Mouse (Mus musculus) neural tube, embryonic 15.5 days (tissue): ENCODE measurements around the gene Gpr108. TPM values are rescaled to one million over a fixed set of nuclear protein-coding genes. Genes with fewer than 3 reads are reported as not detected.

Experiments used
- ATAC-seq: fragments of 200-750 bp; cut with Nextera tagmentation; 2 replicates; pipeline ENCODE4 v1.8.0; 2017; ENCODE audit warnings: mild to moderate bottlenecking, moderate TSS enrichment, moderate library complexity; ENCODE audit not compliant: low FRiP score
- H3K27ac ChIP-seq: fragments of 300-500 bp; sonication (generic); replicated peaks from 2 replicates; pipeline ENCODE4 v1.5.1; 2015; ENCODE audit warnings: mild to moderate bottlenecking, inconsistent platforms
- H3K27me3 ChIP-seq: fragments of 300-500 bp; sonication (generic); replicated peaks from 2 replicates; pipeline ENCODE4 v1.6.1; 2015; ENCODE audit warnings: inconsistent platforms
- H3K36me3 ChIP-seq: fragments of 300-500 bp; sonication (generic); 2 replicates; pipeline ENCODE4 v1.6.1; 2015; ENCODE audit warnings: inconsistent platforms
- H3K4me1 ChIP-seq: fragments of 300-500 bp; sonication (generic); 2 replicates; pipeline ENCODE4 v1.6.1; 2015; ENCODE audit warnings: inconsistent platforms
- H3K4me2 ChIP-seq: fragments of 300-500 bp; sonication (generic); 2 replicates; pipeline ENCODE4 v1.6.1; 2015; ENCODE audit warnings: inconsistent platforms, mild to moderate bottlenecking, moderate library complexity
- H3K4me3 ChIP-seq: fragments of 300-500 bp; sonication (generic); replicated peaks from 2 replicates; pipeline ENCODE4 v1.5.1; 2015; ENCODE audit warnings: mild to moderate bottlenecking, inconsistent platforms
- H3K9ac ChIP-seq: fragments of 300-500 bp; sonication (generic); replicated peaks from 2 replicates; pipeline ENCODE4 v1.6.1; 2015; ENCODE audit warnings: mild to moderate bottlenecking, inconsistent platforms
- H3K9me3 ChIP-seq: fragments of 300-500 bp; sonication (generic); replicated peaks from 2 replicates; pipeline ENCODE4 v1.6.1; 2016; ENCODE audit warnings: inconsistent platforms
- WGBS: fragments of 180-500 bp; shearing (Covaris S2); methylation state at CpG from one replicate; pipeline ENCODE4 v1.1.7; 2015; ENCODE audit warnings: mixed read lengths; 5-methylcytosine and 5-hydroxymethylcytosine counted together
- polyA plus RNA-seq: library from polyadenylated mRNA; unstranded; fragments of >200 nt; fragmentation: Nextera tagmentation; extraction: Ambion mirVana; gene quantifications from 2 replicates; pipeline ENCODE4 v1.2.1, GENCODE M21; 2015

The Gpr108 gene
- 23.3 and 27.6 TPM in 2 replicates for polyA plus RNA-seq

DNA sequence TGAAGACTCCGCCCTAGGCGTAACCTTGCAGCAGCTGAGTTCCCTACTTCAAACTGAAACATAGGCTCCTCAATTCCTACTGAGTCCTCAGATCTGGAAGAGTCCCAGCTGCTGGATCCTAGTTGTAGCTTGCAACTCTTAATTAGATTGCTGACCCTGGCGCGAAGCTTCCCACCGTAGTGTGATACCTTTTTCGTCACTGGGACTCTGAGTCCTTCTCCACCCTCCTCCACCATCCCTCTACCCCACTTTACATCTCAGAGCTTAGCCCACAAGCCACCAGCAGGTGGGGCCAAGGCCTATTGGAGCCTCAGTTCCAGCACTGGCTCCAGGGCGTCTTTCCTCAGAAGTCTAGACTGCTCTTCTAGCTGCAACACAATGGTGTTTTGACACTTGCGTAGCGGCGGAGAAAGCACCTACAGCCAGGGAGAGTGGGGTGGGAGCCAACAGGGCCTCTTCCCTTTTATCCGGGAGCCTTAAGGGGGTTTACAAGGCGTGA is at the start of gene Gpr108:
Gene Gpr108, minus strand, starts transcription at position 246 of the 499 bp plus-strand sequence.
- Histone ChIP-seq H3K4me3 (peak within 1 kb of the TSS; percentile 74), H3K4me1 (peaks cover 43% of the 10 kb centered on the region), H3K9me3 (no peaks in the 10 kb centered on the region), H3K27me3 (no peaks in the 10 kb centered on the region), H3K4me2 (peak within 1 kb of the TSS; percentile 97), H3K36me3 (no peaks in the 10 kb centered on the region; the same call in 1 of the 2 replicates), H3K27ac (peak within 1 kb of the TSS; percentile 99), H3K9ac (peak within 1 kb of the TSS; percentile 77)
- under 1% methylated on average over 12 of the region's 12 CpGs for WGBS
- peak; percentile 80 for ATAC-seq

- H3K36me3 ChIP-seq = no peaks in the 10 kb centered on the region
- 90% methylated on average over 12 of the region's 12 CpGs for WGBS
- no peaks in the 10 kb centered on the region for H3K9me3 ChIP-seq
- H3K27ac ChIP-seq = no peak overlapping the region
- no peaks in the 10 kb centered on the region for H3K4me1 ChIP-seq
- H3K4me2 ChIP-seq = no peak overlapping the region
- ATAC-seq = no peak
- no peak overlapping the region for H3K4me3 ChIP-seq
- no peak overlapping the region for H3K9ac ChIP-seq
- no peaks in the 10 kb centered on the region for H3K27me3 ChIP-seq
Observed at GRCm38 (mm10) chr17:57297040-57297439, 48.8 kb upstream of the Gpr108 start.

DNA sequence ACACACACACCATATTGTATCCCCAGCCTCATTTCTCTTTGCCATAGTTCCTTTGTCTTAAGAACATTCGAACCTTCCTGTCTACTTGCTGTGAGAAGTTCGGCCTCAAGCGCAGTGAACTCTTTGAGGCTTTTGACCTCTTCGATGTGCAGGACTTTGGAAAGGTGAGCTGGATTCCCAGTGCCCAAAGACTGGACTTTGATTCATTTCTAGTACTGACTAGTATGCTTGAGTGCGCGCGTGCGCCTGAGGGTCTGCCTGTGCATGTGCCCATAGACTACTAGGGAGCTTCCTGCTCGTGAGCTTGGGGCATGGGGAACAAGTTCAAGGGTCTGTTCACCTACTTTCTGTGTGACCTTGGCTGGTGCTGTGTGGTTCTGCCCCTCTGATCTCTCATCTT is 47.7 kb upstream of the Gpr108 start:
- Histone ChIP-seq H3K4me2 (no peak overlapping the region), H3K4me1 (no peaks in the 10 kb centered on the region), H3K27me3 (no peaks in the 10 kb centered on the region), H3K4me3 (no peak overlapping the region), H3K9ac (no peak overlapping the region), H3K9me3 (no peaks in the 10 kb centered on the region), H3K36me3 (no peaks in the 10 kb centered on the region), H3K27ac (no peak overlapping the region)
- no peak for ATAC-seq
- WGBS = 94% methylated on average over 9 of the region's 9 CpGs

DNA sequence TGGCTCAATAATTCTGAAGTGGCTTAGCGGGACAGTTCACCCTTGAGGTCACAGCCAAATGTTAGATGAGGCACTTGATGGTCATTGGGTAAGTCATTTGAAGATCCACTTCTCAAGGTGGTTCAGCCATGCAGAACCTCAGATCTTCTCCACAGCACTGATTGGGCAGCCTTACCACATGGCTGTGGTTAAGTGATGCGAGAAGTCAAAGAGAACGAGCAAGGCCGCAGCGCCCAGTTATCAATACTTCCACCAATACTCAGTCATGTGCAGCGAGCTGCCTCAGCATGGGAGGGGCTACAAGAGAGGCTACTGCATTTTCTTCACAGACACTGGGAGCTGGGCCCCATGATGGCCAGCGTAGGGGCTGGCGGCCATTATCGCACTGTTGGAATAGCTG is 44.7 kb upstream of the Gpr108 start:
- Histone ChIP-seq H3K36me3 (no peaks in the 10 kb centered on the region), H3K27me3 (no peaks in the 10 kb centered on the region), H3K9me3 (no peaks in the 10 kb centered on the region), H3K4me2 (no peak overlapping the region), H3K4me3 (no peak overlapping the region), H3K9ac (no peak overlapping the region), H3K4me1 (no peaks in the 10 kb centered on the region), H3K27ac (no peak overlapping the region)
- no peak for ATAC-seq
- 94% methylated on average over 9 of the region's 9 CpGs for WGBS

GRCm38 (mm10) chr17:57292302-57292701 is 44.1 kb upstream of the Gpr108 start:
- Histone ChIP-seq H3K4me3 (no peak overlapping the region), H3K27ac (no peak overlapping the region), H3K27me3 (no peaks in the 10 kb centered on the region), H3K4me1 (no peaks in the 10 kb centered on the region), H3K9me3 (no peaks in the 10 kb centered on the region), H3K9ac (no peak overlapping the region), H3K36me3 (no peaks in the 10 kb centered on the region), H3K4me2 (no peak overlapping the region)
- no peak for ATAC-seq
- WGBS = 87% methylated on average over 2 of the region's 2 CpGs

DNA sequence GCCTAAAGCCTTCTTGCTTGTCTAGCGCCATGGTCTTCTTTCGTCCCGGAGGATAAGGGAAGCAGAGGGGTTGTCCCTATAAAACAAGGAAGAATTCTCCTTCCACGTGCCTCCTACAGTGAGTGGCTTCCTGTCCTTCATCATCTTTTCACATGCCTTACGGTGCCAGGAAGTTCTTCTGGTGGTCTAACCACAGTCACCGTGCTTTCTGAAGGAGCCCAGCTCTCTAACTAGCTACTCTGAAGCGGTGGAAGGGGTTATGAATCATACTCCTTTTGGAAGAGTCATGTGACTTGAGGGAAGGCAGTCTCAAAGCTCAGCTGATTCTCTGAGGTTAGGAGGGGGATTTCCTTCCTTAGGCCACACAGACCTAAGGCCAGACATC is 42.4 kb upstream of the Gpr108 start:
- Histone ChIP-seq H3K4me3 (no peak overlapping the region), H3K4me1 (no peaks in the 10 kb centered on the region), H3K27me3 (no peaks in the 10 kb centered on the region), H3K9ac (no peak overlapping the region), H3K4me2 (no peak overlapping the region), H3K27ac (no peak overlapping the region), H3K9me3 (no peaks in the 10 kb centered on the region), H3K36me3 (no peaks in the 10 kb centered on the region)
- 84% methylated on average over 7 of the region's 7 CpGs for WGBS
- ATAC-seq = no peak

GRCm38 (mm10) chr17:57290001-57290670 is 41.9 kb upstream of the Gpr108 start:
- H3K9me3 ChIP-seq = no peaks in the 10 kb centered on the region
- H3K36me3 ChIP-seq = no peaks in the 10 kb centered on the region
- ATAC-seq = no peak
- no peak overlapping the region for H3K4me2 ChIP-seq
- H3K27me3 ChIP-seq = no peaks in the 10 kb centered on the region
- 91% methylated on average over 9 of the region's 9 CpGs for WGBS
- H3K4me3 ChIP-seq = no peak overlapping the region
- no peak overlapping the region for H3K9ac ChIP-seq
- H3K4me1 ChIP-seq = no peaks in the 10 kb centered on the region
- no peak overlapping the region for H3K27ac ChIP-seq

- WGBS = 90% methylated on average over 5 of the region's 5 CpGs
- Histone ChIP-seq H3K4me3 (no peak overlapping the region), H3K27ac (no peak overlapping the region), H3K9ac (no peak overlapping the region), H3K4me2 (no peak overlapping the region), H3K9me3 (no peaks in the 10 kb centered on the region), H3K36me3 (no peaks in the 10 kb centered on the region), H3K4me1 (no peaks in the 10 kb centered on the region), H3K27me3 (no peaks in the 10 kb centered on the region)
- ATAC-seq = no peak
Observed at GRCm38 (mm10) chr17:57289252-57289651, 41.0 kb upstream of the Gpr108 start.

GRCm38 (mm10) chr17:57286718-57287355 is 38.6 kb upstream of the Gpr108 start:
- H3K4me2 ChIP-seq = no peak overlapping the region
- no peaks in the 10 kb centered on the region for H3K4me1 ChIP-seq
- H3K27ac ChIP-seq = no peak overlapping the region
- ATAC-seq = no peak
- H3K9ac ChIP-seq = no peak overlapping the region
- H3K36me3 ChIP-seq = no peaks in the 10 kb centered on the region
- H3K9me3 ChIP-seq = no peaks in the 10 kb centered on the region
- no peak overlapping the region for H3K4me3 ChIP-seq
- no peaks in the 10 kb centered on the region for H3K27me3 ChIP-seq
- WGBS = 71% methylated on average over 8 of the region's 8 CpGs

GRCm38 (mm10) chr17:57285077-57285476 is 36.8 kb upstream of the Gpr108 start:
- H3K4me3 ChIP-seq = no peak overlapping the region
- no peak for ATAC-seq
- H3K27ac ChIP-seq = no peak overlapping the region
- 65% methylated on average over 2 of the region's 2 CpGs for WGBS
- H3K9ac ChIP-seq = no peak overlapping the region
- no peak overlapping the region for H3K4me2 ChIP-seq
- H3K9me3 ChIP-seq = no peaks in the 10 kb centered on the region
- no peaks in the 10 kb centered on the region for H3K27me3 ChIP-seq
- no peaks in the 10 kb centered on the region for H3K4me1 ChIP-seq
- no peaks in the 10 kb centered on the region for H3K36me3 ChIP-seq

GRCm38 (mm10) chr17:57283906-57284305 is 35.7 kb upstream of the Gpr108 start:
- WGBS = 78% methylated on average over 5 of the region's 5 CpGs
- no peak for ATAC-seq
- Histone ChIP-seq H3K4me3 (no peak overlapping the region), H3K36me3 (no peaks in the 10 kb centered on the region), H3K27ac (no peak overlapping the region), H3K4me2 (no peak overlapping the region), H3K9ac (no peak overlapping the region), H3K27me3 (no peaks in the 10 kb centered on the region; the same call in 1 of the 2 replicates), H3K4me1 (no peaks in the 10 kb centered on the region), H3K9me3 (no peaks in the 10 kb centered on the region)

GRCm38 (mm10) chr17:57280411-57280810 is 32.2 kb upstream of the Gpr108 start:
- no peak for ATAC-seq
- Histone ChIP-seq H3K4me3 (no peak overlapping the region), H3K9ac (no peak overlapping the region), H3K9me3 (no peaks in the 10 kb centered on the region), H3K4me2 (no peak overlapping the region), H3K27me3 (peaks cover 5% of the 10 kb centered on the region; the same call in 1 of the 2 replicates), H3K4me1 (peaks cover 17% of the 10 kb centered on the region), H3K27ac (no peak overlapping the region), H3K36me3 (no peaks in the 10 kb centered on the region)
- WGBS = 76% methylated on average over 3 of the region's 3 CpGs
